Mouse (Mus musculus) adrenal gland, adult 18-20 months (tissue): ENCODE results near the gene Spata6. TPM values are rescaled to one million over a fixed set of nuclear protein-coding genes. Genes with fewer than 3 reads are reported as not detected.

Experiments used
- DNase-seq, 2 experiments: peaks; one replicate each; pipeline ENCODE4 v3.0.0; 2021 to 2022; ENCODE audit warnings: low spot score in 2 of 2
- total RNA-seq, 2 experiments: library from RNA; stranded (reverse); gene quantifications; 1 replicate in 1 of 2; 2 replicates in 1 of 2; pipeline ENCODE4 v1.2.3; 2021

Spata6 gene
- total RNA-seq, 2 experiments from 2014 or later: 7.3 to 9.8 TPM

- DNase-seq: no peak
These were observed 97.7 kb downstream of the Spata6 start for GRCm38 (mm10) chr4:111817478-111817877.

GRCm38 (mm10) chr4:111838882-111839281 is 119.1 kb downstream of the Spata6 start:
- no peak for DNase-seq

- no peak for DNase-seq
These were observed 132.8 kb downstream of the Spata6 start for GRCm38 (mm10) chr4:111852626-111853025.

- DNase-seq: no peak
These were observed 146.9 kb downstream of the Spata6 start for GRCm38 (mm10) chr4:111866701-111867100.

GRCm38 (mm10) chr4:111867743-111868401 is 148.1 kb downstream of the Spata6 start:
- no peak for DNase-seq

Other genes with a start within 250 kb of the Spata6 start
- not detected for gene Slc5a9, start 182.9 kb downstream of the Spata6 start, total RNA-seq
- gene Skint8, start 199.4 kb downstream of the Spata6 start, total RNA-seq: not detected